Mouse (Mus musculus) lung, embryonic 15.5 days (tissue): Measurements from ENCODE around the gene Slc37a4. TPM values are rescaled to one million over a fixed set of nuclear protein-coding genes. Genes with fewer than 3 reads are reported as not detected.
A peak's percentile ranks its signal among the peaks of the same experiment; 100 is the strongest.
"Not testable (repeated sequence)": the region's sequence is repeated elsewhere in the genome, so short reads cannot be mapped to it uniquely, and the experiment has no call there.

ENCODE experiments used
- ATAC-seq: fragments of 200-750 bp; cut with Nextera tagmentation; 2 replicates; pipeline ENCODE4 v1.8.0; 2017; ENCODE audit warnings: moderate number of reproducible peaks, borderline replicate concordance; ENCODE audit not compliant: low FRiP score, low TSS enrichment; ENCODE audit errors: extremely low read depth
- H3K27ac ChIP-seq: fragments of 300-500 bp; sonication (generic); 2 replicates; pipeline ENCODE4 v1.5.1; 2015; ENCODE audit warnings: moderate library complexity, mild to moderate bottlenecking, inconsistent platforms
- H3K27me3 ChIP-seq: fragments of 300-500 bp; sonication (generic); 2 replicates; pipeline ENCODE4 v1.6.1; 2015; ENCODE audit warnings: inconsistent platforms
- H3K36me3 ChIP-seq: fragments of 300-500 bp; sonication (generic); 2 replicates; pipeline ENCODE4 v1.6.1; 2015; ENCODE audit warnings: inconsistent platforms
- H3K4me1 ChIP-seq: fragments of 300-500 bp; sonication (generic); 2 replicates; pipeline ENCODE4 v1.6.1; 2015; ENCODE audit warnings: inconsistent platforms
- H3K4me2 ChIP-seq: fragments of 300-500 bp; sonication (generic); 2 replicates; pipeline ENCODE4 v1.6.1; 2015; ENCODE audit warnings: inconsistent platforms, mild to moderate bottlenecking, moderate library complexity
- H3K4me3 ChIP-seq: fragments of 300-500 bp; sonication (generic); 2 replicates; pipeline ENCODE4 v1.5.1; 2015; ENCODE audit warnings: mild to moderate bottlenecking, inconsistent platforms
- H3K9ac ChIP-seq: fragments of 300-500 bp; sonication (generic); 2 replicates; pipeline ENCODE4 v1.6.1; 2015; ENCODE audit warnings: inconsistent platforms
- H3K9me3 ChIP-seq: fragments of 300-500 bp; sonication (generic); 2 replicates; pipeline ENCODE4 v1.6.1; 2016; ENCODE audit warnings: inconsistent platforms
- WGBS: fragments of 180-500 bp; shearing (Covaris S2); methylation state at CpG from one replicate; pipeline ENCODE4 v1.1.7; 2015; 5-methylcytosine and 5-hydroxymethylcytosine counted together
- polyA plus RNA-seq: library from polyadenylated mRNA; unstranded; fragments of >200 nt; fragmentation: Nextera tagmentation; extraction: Ambion mirVana; gene quantifications from 2 replicates; pipeline ENCODE4 v1.2.1, GENCODE M21; 2015

Slc37a4 gene
- polyA plus RNA-seq, 1 experiment from 2014 or later, result 21.3 TPM

DNA sequence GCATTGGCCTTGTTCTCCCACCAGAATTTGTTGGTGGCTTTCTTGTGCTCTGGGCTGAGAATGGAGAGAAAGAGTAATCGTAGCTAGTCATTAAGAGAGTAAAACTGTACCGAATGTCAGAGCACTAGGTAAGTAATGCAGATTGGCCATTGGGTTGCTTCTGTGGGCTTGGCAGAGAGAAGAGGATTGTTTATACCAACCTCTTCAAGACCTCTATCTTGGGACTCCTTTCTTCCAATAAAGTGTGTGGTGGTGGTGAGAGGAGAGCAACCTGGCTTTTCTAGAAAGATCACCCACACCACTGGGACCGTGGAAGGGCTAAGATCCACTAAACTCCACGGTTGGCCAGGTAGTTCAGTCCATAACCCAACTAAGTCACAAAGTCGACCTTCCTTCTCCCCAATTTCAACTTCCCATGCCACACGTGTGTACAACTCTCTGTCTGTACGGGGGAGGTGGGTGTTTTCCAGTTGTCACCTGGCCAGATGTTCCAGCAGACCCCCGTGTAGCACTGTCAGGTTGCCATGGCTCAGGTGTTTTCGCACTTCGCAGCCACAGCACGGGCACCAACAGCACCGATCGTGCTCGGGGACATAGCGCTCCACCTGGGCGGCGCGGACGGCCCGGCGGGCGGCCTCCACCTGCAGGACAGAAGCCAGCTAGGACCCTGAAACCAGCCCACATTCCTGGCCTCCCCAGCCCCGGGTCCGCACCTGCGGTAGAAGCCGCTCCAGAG lies 20.7 kb downstream of the Slc37a4 start:
- peak; percentile 73 for ATAC-seq
- Histone ChIP-seq H3K36me3 (peaks cover 23% of the 10 kb centered on the region), H3K9ac (peak overlapping the region; percentile 74), H3K27me3 (no peaks in the 10 kb centered on the region), H3K4me1 (peaks cover 11% of the 10 kb centered on the region), H3K9me3 (no peaks in the 10 kb centered on the region), H3K27ac (peak overlapping the region; percentile 60), H3K4me3 (peak overlapping the region; percentile 88), H3K4me2 (peak overlapping the region; percentile 81)
- WGBS, result 7% methylated on average over 26 of the region's 26 CpGs

DNA sequence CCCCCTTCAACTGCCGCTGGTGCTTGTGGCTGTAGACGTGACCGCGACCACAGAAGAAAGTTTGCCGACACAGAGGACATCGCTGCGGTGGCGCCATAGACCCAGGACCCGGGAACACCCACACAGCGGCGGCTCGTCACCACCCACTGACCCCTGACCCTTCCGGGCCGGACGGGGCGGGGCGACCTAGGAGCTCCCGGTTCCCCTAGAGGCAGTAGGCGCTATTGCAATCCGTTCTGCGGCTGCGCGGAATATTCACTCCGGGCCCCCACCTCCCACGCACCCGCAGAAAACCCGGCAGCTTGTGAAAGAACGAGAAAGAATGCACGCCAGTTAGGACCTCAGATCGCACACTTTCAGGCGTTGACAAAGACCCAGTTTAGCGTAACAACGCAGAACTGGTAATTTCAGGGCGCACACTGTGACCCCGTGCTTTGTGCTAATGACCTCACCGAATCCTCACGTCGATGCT lies 21.3 kb downstream of the Slc37a4 start:
- Histone ChIP-seq H3K27ac (peak overlapping the region; percentile 65), H3K27me3 (no peaks in the 10 kb centered on the region), H3K36me3 (peaks cover 16% of the 10 kb centered on the region; the same call in 1 of the 2 replicates), H3K4me1 (peaks cover 11% of the 10 kb centered on the region), H3K4me2 (peak overlapping the region; percentile 81), H3K9me3 (no peaks in the 10 kb centered on the region), H3K4me3 (peak overlapping the region; percentile 88), H3K9ac (peak overlapping the region; percentile 74)
- ATAC-seq, result peak; percentile 96
- WGBS, result under 1% methylated on average over 38 of the region's 38 CpGs

DNA sequence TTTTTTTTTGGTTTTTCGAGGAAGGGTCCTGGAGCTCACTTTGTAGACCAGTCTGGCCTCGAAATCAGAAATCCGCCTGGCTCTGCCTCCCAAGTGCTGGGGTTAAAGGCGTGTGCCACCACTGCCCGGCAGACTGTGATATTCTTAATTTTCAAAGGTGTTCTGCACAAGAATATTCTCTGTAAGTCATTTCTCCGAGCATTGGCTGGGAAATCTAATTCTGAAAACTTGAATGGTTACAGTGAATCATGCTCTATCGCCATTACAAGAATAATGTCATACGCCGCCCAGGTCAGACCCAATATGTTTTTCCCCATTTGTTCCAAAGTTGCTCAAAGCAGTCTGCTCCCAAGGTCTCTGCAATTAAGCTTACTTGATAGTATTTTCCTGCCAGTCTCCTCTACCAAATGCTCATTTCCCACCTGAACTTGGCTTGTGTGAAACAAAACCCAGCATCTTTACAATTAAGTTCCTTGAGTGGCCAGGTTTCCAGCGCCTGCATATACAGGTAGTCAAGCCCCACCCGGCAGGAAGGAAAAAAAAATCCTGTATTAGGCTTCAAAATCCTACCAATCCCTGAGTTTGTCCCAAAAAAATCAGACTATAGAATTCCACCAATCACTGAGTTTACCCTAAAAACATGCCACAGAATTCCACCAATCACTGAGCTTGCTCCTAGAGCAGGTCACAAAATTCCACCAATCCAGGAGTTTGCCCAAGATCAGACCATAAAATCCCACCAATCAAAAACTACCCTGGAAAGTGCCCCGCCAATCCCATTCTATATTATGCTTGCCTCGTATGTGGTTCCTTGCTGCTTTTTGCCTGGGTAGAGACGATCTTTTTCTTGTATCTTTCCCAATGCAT lies 22.1 kb downstream of the Slc37a4 start, which contains the start of gene Ccdc84:
Gene Ccdc84, minus strand, starts transcription at position 51 of the 867 bp plus-strand sequence.
- Histone ChIP-seq H3K4me3 (peak within 1 kb of the TSS; percentile 88), H3K27me3 (no peaks in the 10 kb centered on the region), H3K4me1 (peaks cover 11% of the 10 kb centered on the region), H3K36me3 (peaks cover 11% of the 10 kb centered on the region; the same call in 1 of the 2 replicates), H3K27ac (peak within 1 kb of the TSS; percentile 65), H3K9ac (peak within 1 kb of the TSS; percentile 74), H3K9me3 (no peaks in the 10 kb centered on the region), H3K4me2 (peak within 1 kb of the TSS; percentile 81)
- ATAC-seq, result no peak
- WGBS, result 72% methylated on average over 14 of the region's 14 CpGs

DNA sequence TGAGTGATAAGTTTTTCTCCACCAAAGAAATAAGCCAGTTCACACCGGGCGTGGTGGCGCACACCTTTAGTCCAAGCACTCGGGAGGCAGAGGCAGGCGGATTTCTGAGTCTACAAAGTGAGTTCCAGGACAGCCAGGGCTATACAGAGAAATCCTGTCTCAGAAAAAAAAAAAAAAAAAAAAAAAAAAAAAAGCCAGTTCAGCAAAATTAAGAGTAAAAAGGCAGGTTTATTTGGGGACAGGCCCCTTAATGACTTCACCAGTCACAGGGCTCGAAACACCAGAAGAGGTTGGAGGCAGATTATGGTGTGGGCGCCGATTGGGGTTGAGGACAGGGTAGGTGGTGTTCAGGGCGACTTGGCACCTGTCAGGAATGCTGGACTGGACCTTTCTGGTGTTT lies 23.1 kb downstream of the Slc37a4 start:
- not testable (repeated sequence) for H3K4me3 ChIP-seq, H3K27ac ChIP-seq, ATAC-seq, H3K9me3 ChIP-seq, H3K9ac ChIP-seq, H3K27me3 ChIP-seq, H3K36me3 ChIP-seq, H3K4me2 ChIP-seq
- H3K4me1 ChIP-seq, result peaks cover 11% of the 10 kb centered on the region
- WGBS, result 90% methylated on average over 9 of the region's 9 CpGs

DNA sequence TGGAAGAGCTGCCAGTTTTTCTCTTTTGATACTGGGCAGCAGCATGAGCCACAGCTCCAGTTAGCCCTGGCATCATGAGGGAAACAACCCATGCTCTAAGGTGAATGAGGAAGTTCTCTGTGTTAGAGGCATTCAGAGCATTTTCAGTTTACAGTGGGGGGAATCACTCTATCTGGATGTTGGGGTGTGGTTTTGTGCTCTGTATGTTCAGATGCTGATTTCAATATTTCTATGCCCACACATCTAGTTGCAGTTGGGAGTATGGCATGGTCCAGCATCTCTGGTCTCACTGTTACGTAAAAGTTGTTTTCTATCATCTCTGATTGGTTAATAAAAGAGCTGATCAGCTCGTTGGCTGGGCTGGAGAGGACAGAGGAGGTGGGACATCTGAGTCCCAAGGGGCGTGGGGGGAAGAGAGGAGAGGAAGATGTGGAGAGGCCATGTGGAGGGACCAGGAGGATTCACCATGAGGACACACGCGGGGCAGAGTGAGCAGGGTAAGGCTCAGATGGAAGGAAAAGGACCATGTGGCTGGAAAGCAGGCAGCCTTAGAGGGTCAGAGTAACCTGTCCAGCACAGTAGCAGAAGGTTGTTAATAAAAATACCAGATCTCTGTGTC lies 23.7 kb downstream of the Slc37a4 start:
- ATAC-seq, result no peak
- Histone ChIP-seq H3K4me1 (peaks cover 11% of the 10 kb centered on the region), H3K27ac (no peak overlapping the region)

DNA sequence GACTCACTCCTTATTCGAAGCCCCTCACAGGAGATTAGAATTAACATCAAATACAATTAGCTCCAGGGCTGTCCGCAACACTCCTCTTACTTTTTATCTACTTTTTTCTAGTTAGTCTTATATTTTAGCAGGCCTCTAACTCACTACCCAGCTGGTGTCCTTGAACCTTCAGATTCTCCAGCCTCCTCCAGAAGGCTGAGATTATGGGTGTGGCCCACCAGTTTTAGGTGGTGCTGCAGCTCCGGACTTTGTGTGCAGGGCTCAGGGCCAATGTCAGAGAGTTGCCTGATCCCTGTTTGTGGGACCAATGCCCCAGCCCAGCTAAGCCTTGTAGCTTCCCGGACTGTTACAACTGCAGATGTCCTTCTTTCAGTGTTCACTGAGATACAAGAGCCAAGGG lies 26.9 kb downstream of the Slc37a4 start:
- WGBS, result 81% methylated on average over 4 of the region's 4 CpGs
- no peaks in the 10 kb centered on the region for H3K9me3 ChIP-seq
- no peaks in the 10 kb centered on the region for H3K36me3 ChIP-seq
- no peak for ATAC-seq
- H3K4me3 ChIP-seq, result no peak overlapping the region
- H3K4me1 ChIP-seq, result 0 out of 2 replicates have a peak, but pooled peaks cover under 1% of the 10 kb centered on the region
- H3K27ac ChIP-seq, result no peak overlapping the region
- H3K4me2 ChIP-seq, result no peak overlapping the region
- no peaks in the 10 kb centered on the region for H3K27me3 ChIP-seq
- no peak overlapping the region for H3K9ac ChIP-seq

More for the DNA sequence above, 23.7 kb downstream of the Slc37a4 start:
- no peaks in the 10 kb centered on the region for H3K27me3 ChIP-seq
- no peaks in the 10 kb centered on the region for H3K9me3 ChIP-seq
- 63% methylated on average over 5 of the region's 5 CpGs for WGBS
- H3K9ac ChIP-seq, result no peak overlapping the region
- H3K36me3 ChIP-seq, result no peaks in the 10 kb centered on the region
- no peak overlapping the region for H3K4me2 ChIP-seq
- H3K4me3 ChIP-seq, result no peak overlapping the region

DNA sequence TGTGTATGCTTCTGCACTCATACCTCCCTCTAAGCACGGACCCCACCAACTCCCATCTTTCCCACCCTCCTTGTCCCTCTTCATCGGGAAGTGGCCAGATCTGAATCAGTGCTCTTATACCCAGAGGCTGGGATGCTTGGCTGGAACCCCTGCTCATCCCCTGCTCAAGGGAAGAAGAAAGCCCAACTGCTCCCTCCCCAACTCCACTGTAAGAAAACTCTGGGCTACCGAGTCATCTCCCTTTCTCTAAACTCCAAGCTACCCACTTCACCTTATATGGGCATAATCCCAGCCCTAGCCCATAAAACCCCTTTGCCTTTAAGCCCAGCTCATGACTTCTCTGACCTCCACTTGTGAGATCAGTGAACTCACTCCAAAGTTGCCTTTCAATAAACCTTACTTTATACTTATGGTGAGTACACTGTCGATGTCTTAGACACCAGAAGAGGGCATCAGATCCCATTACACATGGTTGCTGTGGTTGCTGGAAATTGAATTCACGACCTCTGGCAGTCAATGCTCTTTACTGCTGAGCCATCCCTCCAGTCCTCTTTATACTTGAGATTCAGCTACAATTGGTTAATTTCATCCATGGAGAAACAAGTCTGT lies 36.0 kb downstream of the Slc37a4 start:
- no peaks in the 10 kb centered on the region for H3K9me3 ChIP-seq
- WGBS, result 43% methylated on average over 5 of the region's 5 CpGs
- no peak for ATAC-seq
- H3K27me3 ChIP-seq, result no peaks in the 10 kb centered on the region
- H3K27ac ChIP-seq, result no peak overlapping the region
- no peak overlapping the region for H3K4me2 ChIP-seq
- H3K36me3 ChIP-seq, result no peaks in the 10 kb centered on the region
- H3K4me1 ChIP-seq, result no peaks in the 10 kb centered on the region
- H3K4me3 ChIP-seq, result no peak overlapping the region
- H3K9ac ChIP-seq, result no peak overlapping the region

DNA sequence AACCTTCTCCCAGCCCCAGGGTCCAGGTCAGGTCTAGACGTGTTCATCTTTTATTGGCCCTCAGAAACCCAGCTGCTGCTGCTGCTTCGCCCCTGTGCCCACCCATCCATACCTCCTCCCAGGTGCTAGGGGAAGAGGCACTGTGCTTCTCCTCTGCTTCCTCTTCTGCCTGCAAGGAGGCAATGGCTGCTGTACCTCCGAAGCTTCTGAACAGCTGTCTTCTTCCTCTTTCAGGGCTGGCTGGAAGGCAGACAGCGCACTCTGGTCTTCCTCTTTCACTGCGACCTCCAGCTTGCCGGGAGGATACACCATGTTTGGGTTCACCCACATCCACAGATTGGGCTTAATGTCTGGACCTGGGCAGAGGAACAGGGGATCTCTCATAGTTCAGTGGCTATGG lies 39.1 kb downstream of the Slc37a4 start:
- H3K9ac ChIP-seq, result no peak overlapping the region
- 79% methylated on average over 6 of the region's 6 CpGs for whole genome bisulfite sequencing

DNA sequence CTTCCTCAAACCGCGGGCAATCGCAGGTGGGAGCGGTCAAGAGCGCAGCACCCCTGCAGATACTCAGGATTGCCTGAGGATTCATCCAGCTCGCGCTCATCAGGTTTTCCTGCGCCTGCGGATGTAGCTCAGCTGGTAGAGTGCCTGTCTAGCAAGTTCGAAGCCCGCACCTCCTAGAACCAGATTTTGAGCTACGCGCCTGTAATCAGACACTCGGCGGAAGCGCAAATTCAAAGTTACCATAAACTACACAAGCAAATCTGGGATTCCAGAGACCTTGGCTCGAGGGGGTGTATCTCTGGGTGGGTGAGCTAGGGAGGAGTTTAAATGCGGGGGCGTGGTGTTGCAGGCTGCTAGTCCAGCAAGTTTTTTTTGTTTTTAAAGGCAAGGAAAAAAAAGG lies 44.3 kb downstream of the Slc37a4 start, which contains the start of gene Foxr1:
Gene Foxr1, minus strand, starts transcription at position 176 of the 400 bp plus-strand sequence.
- Histone ChIP-seq H3K4me2 (no peak within 1 kb of the TSS), H3K27ac (no peak within 1 kb of the TSS), H3K9me3 (no peaks in the 10 kb centered on the region), H3K4me3 (no peak within 1 kb of the TSS), H3K9ac (no peak within 1 kb of the TSS), H3K4me1 (no peaks in the 10 kb centered on the region), H3K36me3 (no peaks in the 10 kb centered on the region), H3K27me3 (no peaks in the 10 kb centered on the region)
- WGBS, result 61% methylated on average over 19 of the region's 19 CpGs
- ATAC-seq, result no peak

More for the DNA sequence above, 39.1 kb downstream of the Slc37a4 start:
- H3K4me1 ChIP-seq, result no peaks in the 10 kb centered on the region
- no peaks in the 10 kb centered on the region for H3K36me3 ChIP-seq
- no peaks in the 10 kb centered on the region for H3K27me3 ChIP-seq
- H3K4me2 ChIP-seq, result no peak overlapping the region
- H3K9me3 ChIP-seq, result no peaks in the 10 kb centered on the region
- no peak overlapping the region for H3K4me3 ChIP-seq
- H3K27ac ChIP-seq, result no peak overlapping the region
- no peak for ATAC-seq

DNA sequence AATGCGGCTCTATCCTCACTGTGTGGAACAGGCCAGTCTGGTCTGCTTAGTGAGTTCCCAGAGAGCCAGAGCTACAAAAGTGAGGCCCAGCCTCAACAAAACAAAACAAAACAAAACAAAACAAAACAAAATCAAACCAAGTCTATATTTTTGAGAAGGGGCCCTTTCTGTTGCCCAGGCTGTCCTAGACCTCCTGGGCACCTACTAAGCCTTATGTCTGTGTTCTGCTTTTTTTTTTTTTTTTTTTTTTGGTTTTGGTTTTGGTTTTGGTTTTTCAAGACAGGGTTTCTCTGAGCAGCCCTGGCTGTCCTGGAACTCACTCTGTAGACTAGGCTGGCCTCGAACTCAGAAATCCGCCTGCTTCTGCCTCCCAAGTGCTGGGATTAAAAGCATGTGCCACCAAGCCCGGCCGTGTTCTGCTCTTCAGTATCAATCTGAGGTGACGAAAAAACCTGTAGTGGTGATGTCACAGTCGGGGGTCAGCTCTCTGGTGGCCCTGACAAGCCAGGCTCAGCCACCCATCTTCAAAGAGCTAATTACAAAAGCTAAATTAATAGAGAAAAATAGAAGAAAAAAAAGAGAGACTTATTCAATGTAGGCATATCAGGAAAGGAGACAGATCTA lies 47.9 kb downstream of the Slc37a4 start:
- H3K4me2 ChIP-seq, H3K9me3 ChIP-seq, H3K9ac ChIP-seq, H3K4me1 ChIP-seq, H3K4me3 ChIP-seq, ATAC-seq, H3K27me3 ChIP-seq, H3K36me3 ChIP-seq, H3K27ac ChIP-seq: not testable (repeated sequence)
- 77% methylated on average over 7 of the region's 7 CpGs for WGBS

DNA sequence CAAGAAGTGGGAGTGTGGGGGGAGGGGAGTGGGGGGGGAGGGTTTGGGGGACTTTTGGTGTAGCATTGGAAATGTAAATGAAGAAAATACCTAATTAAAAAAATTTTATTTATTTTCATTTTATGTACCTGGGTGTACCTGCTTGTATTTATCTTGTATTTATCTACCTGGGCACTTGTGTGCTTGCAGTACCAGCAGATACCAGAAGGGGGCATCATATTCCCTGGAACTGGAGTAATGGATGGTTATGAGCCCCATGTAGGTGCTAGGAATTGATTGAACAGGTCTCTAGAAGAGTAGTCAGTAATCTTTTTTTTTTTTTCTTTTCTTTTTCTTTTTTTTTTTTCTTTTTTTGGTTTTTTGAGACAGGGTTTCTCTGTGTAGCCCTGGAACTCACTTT lies 53.7 kb downstream of the Slc37a4 start:
- Histone ChIP-seq H3K4me3 (no peak overlapping the region), H3K9me3 (no peaks in the 10 kb centered on the region), H3K4me1 (0 out of 2 replicates have a peak, but pooled peaks cover 7% of the 10 kb centered on the region), H3K36me3 (no peaks in the 10 kb centered on the region), H3K9ac (no peak overlapping the region), H3K27me3 (peaks cover 6% of the 10 kb centered on the region), H3K27ac (no peak overlapping the region), H3K4me2 (no peak overlapping the region)
- ATAC-seq, result no peak
